Mouse (Mus musculus) regulatory T cell (primary cell): Measurements from ENCODE around the gene Dok1.

Source experiments
- in situ Hi-C: fragments of 300-600 bp; cut with MboI, MseI; formaldehyde crosslinking; loops from one replicate; pipeline ENCODE4 v1.15.1; 2025; ENCODE audit warnings: high pct_unique_total_duplicates

The Dok1 gene

DNA sequence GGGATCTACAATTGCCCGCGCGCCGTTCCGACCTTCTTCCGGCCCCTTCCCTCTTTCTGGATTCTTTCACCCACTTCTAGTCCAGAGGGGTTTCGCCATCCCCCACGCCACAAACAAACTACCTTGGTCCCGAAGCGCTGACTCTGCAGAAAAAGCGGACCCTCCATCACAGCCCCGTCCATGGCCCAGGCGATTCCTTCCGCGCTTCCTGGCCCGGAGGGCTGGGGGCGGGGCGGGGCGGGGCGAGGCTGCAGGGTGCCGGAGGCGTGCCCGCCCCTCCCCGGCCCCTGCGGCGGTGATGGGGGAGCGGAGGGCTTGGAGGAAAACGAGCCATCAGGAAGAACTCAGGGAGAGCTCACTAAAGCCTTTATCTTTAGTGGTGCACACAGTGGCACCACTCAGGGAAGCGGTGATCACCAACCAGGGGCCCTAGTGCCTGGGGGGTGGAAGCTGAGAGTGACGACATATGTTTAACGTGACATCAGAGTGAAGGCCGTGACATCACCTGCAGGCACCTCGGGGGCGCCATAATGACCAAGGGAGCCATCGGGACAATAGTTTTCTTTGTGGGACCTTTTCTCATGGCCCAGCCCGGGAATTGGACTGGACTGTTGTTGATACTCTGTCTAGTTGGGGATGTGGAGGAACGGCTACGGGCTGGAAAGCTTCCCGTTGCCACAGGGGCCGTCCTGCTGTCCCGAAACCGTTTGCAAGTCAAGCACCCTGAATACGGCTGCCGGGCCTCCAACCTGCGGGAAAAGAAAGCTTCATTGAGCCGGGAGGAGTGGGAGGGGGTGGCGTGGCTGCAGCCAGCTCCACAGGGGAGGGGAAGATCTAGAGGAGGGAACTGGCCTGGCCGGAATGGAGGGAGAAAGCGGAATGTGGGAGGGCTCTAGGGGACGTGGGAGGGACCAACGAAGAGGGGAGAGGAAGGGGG, at the start of gene Dok1, which contains the start of gene Loxl3:
Gene Dok1 (minus strand): TSS at position 223 of the 937 bp plus-strand sequence.
Gene Loxl3 (plus strand): TSS at position 925 of the 937 bp plus-strand sequence.
- in situ Hi-C loops, result no loop called here

DNA sequence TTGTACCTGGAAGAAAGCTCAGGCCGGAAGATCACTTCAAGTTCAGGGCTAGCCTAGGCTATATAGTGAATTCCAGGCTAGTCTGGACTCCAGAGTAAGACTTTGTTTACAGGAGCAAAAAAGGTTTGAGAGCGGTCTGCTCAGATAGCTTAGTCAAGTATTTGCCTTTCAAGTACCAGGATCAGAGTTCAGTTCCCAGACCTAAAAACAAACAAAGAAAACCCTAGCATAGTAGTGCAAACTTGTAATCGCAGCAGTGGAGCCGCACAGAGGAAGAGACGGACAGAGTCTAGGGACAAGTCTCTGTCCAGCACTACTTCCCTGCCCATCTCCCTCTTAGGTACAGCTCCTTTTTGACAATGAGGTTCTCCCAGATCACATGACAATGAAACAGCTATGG, 46.9 kb upstream of the Dok1 start:
- in situ Hi-C loops, result no loop called here

DNA sequence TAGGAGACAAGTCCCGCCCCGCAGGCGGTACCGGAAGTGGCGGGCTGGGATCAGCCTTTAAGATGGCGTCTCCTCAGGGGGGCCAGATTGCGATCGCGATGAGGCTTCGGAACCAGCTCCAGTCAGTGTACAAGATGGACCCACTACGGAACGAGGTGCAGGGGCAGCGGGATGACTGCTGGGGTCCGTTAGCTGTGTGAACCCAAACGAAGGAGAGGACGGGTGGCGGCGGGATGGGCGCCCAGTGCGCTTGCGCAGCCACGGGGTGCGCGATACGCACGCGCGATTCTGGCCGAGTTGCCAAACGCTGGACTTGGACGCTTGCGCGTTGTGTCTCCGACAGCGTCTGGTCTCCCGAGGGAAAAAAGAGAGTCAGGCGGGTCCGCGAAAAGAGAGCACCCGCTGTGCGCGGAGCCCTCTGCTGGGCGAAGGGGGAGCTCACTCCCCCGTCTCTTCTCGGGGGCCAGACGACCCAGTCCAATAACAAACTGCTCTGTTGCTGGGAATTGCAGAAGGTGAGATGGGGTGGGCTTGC, 45.1 kb upstream of the Dok1 start:
- in situ Hi-C loops, result no loop called here

DNA sequence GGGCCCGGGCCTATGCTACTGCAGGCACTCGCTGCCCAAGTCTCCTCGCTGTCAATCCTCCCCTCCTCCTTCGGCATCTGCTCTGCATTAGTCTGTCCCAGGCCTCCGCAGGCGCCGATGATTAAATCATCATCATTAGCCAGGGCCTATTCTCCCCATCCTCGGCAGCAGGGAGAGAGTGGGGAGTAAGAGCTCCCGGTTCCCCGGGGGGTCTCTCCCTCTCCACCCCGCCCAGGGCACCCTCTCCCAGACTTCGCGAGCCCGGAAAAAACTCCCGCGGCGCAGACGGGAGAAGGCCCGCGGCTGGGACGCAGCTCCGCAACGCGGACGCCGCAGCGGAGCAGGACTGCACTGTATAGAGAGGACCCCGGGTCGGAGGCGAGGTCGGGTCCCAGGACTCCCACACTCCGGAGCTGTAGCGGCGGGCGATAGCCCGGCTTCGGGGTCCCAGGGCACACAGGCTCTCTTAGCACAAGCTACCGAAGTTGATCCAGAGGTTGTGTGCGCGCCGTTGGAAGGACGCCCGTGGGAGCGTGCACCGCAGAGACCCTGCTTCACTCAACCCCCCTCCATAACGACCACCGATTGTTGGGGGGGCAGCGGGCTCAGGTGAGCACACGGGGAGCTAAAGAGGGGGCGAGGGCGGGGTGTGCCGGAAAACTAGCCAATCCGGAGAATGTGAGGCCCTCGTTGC, 44.5 kb upstream of the Dok1 start, which contains the start of gene Pcgf1:
Gene Pcgf1 (plus strand): TSS at position 240 of the 694 bp plus-strand sequence.
- in situ Hi-C loops, result no loop called here

DNA sequence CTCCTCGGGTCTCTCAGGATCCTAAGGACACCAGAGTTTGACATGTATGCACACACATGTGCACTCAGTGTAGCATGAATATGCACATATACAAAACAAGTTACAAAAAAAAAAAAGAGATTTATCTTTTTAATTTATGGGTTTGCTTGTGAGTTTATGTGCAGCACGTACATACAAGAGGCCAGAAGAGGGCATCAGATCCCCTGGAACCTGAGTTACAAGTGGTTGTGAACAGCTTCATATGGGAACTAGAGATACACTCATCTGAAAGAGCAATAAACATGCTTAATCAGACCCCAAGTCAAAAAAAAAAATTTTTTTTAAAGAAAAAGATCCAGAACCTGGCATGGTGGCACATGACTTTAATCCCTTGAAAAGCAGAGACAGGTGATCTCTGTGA, 41.7 kb upstream of the Dok1 start:
- in situ Hi-C loops, result no loop called here

DNA sequence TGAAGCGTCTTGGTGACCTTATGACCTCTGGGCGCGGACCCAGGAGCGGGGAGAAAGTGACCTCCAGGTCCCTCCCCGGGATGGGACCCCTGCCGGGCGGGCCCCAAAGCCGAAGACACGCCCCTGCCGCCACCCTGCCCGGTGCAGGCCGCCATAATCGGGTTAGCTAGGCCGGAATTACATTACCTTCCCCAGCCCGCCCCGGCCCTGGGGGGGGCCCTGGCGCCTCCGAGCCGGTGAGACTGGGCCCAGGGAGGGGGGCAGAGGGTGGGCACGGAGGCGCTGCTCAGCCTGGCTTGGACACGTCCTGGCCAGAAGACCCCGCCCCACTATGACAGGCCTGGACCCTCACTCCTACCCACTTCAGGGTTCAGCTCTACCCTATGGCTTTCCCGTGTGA, 37.9 kb upstream of the Dok1 start:
- in situ Hi-C loops, result no loop called here

DNA sequence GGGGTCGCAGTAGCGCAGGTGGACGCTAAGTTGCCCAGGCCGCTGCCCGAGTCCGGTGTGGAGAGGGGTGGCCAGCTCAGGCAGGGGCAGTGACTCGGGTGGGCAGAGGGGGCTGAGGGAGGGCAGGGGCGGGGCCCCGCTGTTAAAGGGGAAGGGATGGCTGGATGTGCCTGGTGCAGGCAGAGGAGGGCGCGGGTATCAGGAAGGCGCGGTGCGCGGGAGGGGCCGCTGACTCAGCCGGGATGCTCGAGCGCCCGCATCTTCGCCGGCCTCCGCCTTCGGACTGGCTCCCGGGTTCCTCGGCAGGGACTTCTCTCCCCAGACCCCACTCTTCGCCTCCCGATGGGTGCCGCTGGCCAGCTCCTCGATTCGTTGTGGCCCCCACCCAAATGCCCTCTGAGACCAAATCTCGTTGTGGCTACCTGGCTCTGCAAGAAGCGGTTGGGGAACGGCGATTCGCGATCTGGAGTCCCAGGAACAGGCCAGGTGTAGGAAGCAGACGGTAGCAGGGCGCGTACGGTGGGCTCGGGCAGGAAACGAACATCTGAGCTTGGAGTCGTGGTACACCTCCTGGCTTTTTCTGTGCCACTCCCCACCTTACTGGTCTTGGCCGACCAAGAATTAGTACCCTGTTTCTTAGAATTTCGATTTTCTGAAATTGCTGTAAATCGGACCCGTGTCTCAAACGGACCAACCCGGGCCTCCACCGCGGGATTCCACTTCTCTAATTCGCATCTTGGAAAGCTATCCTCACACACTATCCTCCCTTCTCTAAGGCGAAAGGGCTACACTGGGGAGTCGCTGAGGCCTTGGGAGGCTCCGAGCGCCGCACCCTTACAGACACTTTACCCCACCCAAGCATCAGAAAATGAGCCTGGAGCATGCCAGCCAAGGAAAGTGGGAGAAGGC, 37.3 kb upstream of the Dok1 start:
- in situ Hi-C loops, result no loop called here

DNA sequence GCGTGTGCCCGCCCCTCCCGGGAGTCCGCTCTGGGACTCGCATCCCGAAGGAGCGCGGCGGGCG, 36.8 kb upstream of the Dok1 start, which contains the start of gene Tlx2:
Gene Tlx2 (minus strand): TSS at position 47 of the 64 bp plus-strand sequence.
- in situ Hi-C loops, result no loop called here

DNA sequence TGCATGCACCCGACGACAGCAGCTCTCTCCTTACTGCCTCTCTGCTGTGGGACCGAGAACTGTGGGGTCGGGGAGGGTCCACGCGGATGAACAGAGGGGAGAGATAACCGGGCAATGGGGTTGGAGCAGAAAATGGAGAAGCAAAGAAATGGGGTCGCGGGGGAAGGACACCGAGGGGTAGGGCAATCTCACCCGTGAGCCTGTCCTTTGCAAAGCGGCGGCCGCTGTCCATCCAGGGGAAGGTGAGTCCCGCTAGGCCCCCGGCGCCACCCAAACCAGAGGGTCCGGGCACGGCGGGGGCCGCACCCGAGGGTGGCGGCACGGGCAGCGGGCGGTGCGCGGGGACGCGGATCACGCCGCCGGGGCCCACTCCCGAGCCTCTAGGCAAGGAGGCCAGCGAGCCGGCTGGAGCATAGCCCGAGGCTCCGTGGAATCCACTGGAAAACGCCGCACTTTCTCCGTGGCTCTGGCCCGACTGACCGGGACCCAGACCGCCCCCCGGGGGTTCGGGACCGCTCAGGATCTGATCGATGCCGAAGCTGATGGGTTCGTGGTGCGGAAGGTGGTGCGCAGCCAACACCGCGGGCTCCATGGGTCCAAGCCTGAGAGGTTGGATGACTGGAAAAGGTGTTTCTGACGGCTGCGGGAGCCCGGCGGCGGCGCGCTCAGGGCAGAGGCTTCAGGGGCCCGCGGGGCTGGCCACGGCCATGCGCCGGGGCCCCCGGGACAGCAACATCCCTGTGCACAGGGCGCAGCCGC, 36.4 kb upstream of the Dok1 start:
- in situ Hi-C loops, result no loop called here

DNA sequence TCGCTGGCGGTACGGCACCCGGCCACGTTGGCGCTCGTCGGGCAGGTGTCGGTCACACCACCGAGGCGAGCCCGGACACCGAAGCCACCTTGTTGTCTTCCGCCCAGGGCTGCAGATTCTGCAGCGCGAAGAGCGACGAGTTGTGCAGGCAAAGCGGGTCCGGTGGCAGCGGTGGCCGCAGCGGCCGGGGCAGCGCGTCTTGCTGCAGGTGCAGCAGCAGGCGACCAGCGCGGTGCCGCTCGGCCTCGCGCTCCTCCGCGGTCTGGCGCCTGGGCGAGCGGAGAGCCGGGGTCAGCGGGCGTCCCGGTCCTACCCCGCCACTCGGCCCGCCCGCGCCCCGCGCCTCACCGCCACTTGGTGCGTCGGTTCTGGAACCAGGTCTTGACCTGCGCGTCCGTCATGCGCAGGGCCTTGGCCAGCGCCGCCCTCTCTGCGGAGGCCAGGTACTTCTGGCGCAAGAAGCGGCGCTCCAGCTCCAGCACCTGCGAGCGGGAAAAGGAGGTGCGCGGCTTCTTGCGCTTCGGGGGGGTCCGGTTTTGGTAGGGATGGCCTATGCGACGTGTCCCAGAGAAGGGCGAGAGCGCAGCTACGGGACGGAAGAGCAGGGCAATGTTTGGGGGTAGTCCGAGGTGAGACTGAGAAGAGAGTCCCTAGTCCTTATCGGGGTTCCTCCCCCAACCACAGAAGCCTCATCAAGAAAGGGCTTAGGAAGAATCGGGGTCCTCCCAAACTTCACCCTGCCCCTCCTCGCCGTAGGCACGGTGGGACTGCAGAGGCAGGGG, 35.6 kb upstream of the Dok1 start:
- in situ Hi-C loops, result no loop called here

DNA sequence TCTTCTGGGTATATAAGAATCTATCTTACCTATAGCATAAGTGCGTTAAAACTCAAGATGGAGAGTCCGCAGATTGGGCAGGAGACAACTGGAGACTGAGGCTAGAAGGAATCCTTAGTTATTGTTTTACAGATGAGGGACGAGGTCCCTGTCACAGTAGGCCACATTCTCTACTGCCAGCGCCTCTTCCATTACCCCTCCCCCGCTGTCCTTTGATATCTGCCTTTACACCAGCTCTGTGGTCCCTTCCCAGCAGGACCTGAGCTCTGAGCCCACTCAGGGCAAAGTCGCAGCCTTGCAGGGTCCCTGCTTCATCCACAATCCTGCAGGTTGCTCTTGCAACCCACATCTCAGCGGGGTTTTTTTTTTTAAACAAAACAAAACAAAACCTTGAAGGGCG, 35.0 kb upstream of the Dok1 start:
- in situ Hi-C loops, result no loop called here

DNA sequence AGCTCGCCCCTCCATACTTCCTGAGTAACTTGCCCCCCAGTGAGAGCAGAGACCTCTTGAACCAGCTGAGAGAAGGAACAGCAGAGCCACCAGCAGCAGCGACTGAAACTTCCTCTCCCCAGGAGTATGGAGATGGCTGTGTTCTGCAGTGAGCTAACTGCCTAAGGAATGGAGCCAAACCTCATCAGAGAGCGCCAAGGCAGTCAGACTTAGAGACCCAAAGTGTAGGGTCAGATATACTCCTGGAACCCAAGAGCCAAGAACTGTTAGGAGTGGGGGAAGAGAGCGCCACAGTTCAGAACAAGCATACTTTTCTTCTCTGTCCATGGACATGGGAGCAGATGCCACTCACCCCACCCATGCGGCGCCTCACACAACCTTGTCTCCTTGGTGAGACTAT, 33.2 kb upstream of the Dok1 start:
- in situ Hi-C loops, result no loop called here

DNA sequence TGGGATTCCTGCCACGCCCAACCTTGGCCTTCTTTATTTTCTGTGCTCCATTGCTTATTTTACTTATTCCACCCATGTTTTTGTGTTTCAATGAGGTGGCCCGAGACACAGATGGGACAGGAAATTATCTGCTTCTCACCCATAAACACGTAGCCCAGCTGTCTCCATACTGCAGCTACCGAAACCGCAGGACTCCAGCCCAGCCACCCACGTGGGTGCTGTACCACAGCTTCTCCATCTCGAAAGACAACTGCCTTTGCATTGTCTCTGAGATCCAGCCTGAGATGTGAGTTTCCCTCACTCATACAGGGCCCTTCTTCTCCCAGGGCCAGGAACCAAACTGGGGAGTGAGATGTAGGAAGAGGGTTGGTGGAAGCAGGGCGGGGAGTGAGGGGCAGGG, 32.7 kb upstream of the Dok1 start:
- in situ Hi-C loops, result no loop called here

DNA sequence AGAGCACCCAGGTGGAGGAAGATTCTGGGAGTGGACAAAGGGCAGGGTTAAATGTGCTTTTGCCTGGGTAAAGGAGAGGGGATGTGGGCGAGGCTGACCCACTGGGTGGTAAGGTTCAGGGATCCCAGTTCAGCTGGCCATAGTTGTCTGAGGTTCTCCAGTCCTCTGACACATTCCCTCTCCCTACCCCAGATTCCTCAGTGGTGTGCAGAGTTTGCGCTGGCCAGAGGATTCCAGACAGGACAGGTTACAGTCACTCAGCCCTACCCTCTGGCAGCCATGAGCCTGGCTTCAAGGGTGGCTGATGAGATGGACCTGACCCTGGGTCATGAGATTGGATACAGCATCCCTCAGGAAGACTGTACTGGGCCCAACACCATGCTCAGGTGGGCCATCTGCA, 25.5 kb upstream of the Dok1 start:
- in situ Hi-C loops, result loop anchor here (10.0 kb wide), 1 partner anchor 54 kb away; no protein-coding TSS in a partner anchor

DNA sequence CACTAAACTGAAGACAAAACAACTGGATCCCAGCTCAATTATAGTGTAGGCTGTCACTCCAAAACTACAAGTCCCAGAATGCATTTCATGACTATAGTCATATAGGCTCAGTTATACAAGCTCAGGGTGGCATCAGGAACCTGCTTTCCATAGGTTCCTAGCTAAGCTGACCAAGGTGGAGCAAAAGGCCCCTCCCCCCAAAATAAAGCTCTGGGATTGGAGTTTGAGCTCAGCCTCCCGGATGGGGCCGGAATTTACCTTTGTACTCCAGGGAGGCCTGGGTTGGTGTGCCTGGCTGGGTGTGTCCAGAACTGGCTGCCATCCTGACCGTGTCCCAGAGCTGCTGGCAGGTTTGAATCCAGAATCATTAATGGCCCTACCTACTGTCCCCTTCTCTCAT, 24.5 kb upstream of the Dok1 start, which contains the start of gene Dqx1:
Gene Dqx1 (plus strand): TSS at position 55 of the 400 bp plus-strand sequence.
- in situ Hi-C loops, result loop anchor here (10.0 kb wide), 1 partner anchor 53 kb away; no protein-coding TSS in a partner anchor

DNA sequence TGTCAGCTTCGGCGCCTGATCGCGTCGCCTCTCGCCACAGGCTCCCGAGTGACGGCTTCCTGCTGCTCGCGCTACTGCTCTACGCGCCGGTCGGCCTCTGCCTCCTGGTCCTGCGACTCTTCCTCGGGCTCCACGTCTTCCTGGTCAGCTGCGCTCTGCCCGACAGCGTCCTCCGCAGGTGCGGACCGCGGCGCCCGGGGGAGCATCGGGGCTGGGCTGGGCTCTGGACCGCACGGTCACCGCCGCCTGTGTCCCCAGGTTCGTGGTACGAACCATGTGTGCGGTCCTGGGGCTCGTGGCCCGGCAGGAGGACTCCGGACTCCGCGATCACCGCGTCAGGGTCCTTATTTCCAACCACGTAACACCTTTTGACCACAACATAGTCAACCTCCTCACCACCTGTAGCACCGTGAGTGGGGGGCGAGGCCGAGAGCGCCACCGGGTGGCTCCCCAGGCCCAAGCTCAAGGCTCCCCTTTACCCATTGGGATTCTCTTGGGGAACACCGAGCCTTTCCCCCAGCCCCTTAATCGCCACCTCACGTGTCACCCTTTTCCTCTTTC, 21.7 kb upstream of the Dok1 start, which contains the start of gene Htra2:
Gene Htra2 (minus strand): TSS at position 403 of the 561 bp plus-strand sequence.
- in situ Hi-C loops, result loop anchor here (10.0 kb wide), 1 partner anchor 50 kb away; no protein-coding TSS in a partner anchor

DNA sequence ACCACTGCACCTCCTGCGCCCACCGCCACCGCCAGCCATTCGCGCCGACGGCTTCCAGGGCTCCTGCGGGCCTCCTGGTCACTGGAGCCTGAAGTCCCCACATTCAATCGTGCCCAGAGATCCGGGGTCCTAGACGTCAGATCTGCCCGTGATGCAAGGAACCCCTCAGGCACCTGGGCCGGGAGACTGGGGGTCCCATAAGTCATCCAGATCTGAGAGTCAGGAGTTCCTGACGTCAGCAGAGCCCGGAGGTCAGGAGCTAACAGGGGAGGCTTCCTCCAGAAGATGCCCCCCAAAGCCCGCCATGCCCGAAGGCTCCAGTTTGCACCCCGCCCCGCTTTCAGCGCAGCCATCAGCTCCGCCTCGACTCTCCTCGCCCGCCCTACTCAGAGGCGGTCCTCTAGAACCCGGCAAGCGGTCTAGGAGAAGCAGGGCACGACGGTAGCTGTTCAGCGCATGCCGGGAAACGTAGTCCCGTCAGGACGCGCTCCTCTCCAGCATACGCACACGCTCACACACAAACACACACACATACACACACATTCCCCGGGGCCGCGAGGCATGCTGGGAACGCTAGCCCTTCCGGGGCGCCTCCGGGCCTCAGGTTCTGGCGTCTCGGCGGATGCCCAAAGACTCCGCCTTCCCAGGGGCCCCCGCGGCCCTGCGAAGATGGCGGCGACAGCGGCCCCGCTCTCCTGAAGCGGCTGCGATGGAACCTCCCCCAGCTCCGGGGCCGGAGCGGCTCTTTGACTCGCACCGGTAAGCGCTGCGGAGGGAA, 21.0 kb upstream of the Dok1 start, which contains the start of gene Aup1:
Gene Aup1 (plus strand): TSS at position 448 of the 778 bp plus-strand sequence.
- in situ Hi-C loops, result loop anchor here (10.0 kb wide), 1 partner anchor 49 kb away; no protein-coding TSS in a partner anchor

DNA sequence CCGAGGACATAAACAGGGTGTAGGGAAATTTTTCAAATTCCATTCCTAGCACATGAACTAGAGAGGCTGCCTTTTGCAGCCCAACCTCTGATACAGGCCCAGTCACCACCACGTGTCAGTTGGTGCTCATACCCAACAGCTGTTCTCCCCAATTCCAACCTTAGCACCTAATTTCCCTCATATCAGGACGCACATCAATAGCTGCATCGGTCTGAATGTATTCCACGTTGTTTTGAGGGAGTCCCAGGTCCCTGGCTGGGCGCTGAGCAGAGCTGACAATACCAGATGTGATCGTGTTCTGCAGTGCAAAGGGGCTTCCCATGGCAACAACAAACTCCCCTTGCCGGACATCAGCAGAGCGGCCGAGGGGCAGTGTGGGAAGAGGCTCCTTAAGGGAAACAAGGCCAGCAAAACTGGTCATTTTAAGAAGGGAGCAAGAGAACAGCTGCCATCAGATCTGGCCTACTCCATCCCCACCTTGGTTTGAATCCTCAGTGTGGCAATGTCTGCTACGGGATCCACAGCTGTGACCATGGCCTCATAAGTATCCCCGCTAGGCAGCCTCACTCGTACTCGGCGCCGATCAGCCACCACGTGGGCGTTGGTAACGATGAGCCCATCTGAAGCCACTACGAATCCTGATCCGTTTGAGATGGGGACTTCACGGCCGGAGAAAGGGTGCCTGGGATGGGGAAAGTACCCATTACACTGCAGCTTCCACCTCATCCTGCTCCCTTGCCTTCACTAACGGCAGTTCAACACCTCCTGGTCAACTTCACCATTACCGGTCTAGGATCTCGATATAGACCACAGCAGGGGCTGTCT, 20.1 kb upstream of the Dok1 start:
- in situ Hi-C loops, result loop anchor here (10.0 kb wide), 1 partner anchor 49 kb away; no protein-coding TSS in a partner anchor
